Mouse (Mus musculus) G1E (cell line): ENCODE data around the gene Cwc22.

ENCODE experiments used
- CTCF ChIP-seq: IDR thresholded peaks from 2 replicates; pipeline ENCODE4 v1.5.1; 2012; ENCODE audit warnings: low read depth, low read length, inconsistent platforms, mixed read lengths
- GATA1 ChIP-seq: IDR thresholded peaks from 2 replicates; pipeline ENCODE4 v1.6.1; 2012; ENCODE audit warnings: borderline replicate concordance, low read length, inconsistent platforms, mixed read lengths
- TAL1 ChIP-seq: conservative IDR thresholded peaks from 2 replicates; pipeline ENCODE4 v1.6.1; 2012; ENCODE audit warnings: low read depth, low read length, inconsistent platforms, mixed read lengths

DNA sequence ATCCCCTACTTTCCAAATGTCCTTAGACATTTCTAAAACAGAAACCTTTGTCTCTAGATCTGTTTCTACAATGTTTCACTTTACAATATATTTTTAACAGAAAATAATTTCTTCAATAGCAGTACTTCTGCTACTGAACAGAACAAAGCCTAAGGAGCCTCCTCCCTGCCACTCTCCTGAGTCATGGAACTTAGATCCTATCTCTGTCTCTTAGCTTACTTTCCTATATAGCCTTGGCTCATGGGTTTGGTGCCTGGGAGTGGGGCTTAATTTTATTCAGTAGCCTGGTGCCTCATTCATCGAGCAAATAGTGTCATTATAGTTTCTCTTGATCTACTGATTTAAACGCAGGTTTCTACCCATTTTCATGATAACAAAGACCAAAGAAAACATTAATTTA lies 4.2 kb downstream of the Cwc22 start:
- TF ChIP-seq CTCF (no peak), TAL1 (no peak), GATA1 (no peak)
